Mouse (Mus musculus) MEL (cell line): ENCODE data around the gene Rps9. TPM values are rescaled to one million over a fixed set of nuclear protein-coding genes. Genes with fewer than 3 reads are reported as not detected.

Experiments
- DNase-seq: peaks from one replicate; pipeline ENCODE4 v3.0.0; 2011; ENCODE audit warnings: low read depth, low spot score
- H3K27ac ChIP-seq: 2 replicates; pipeline ENCODE4 v1.5.1; 2012; ENCODE audit warnings: low read depth, mild to moderate bottlenecking, control low read depth, low read length, moderate library complexity; ENCODE audit not compliant: control insufficient read depth
- H3K27me3 ChIP-seq, 2 experiments: fragments of 150-350 bp in 1 of 2; sonication (generic) in 1 of 2; 2 replicates each; pipeline ENCODE4 v1.6.1; 2012; ENCODE audit warnings: low read length in 2 of 2, mild to moderate bottlenecking in 2 of 2, improper control_type of control experiment in 1 of 2, moderate library complexity in 1 of 2; ENCODE audit not compliant: insufficient read depth in 2 of 2, control insufficient read depth in 1 of 2
- H3K36me3 ChIP-seq, 2 experiments: 2 replicates each; pipeline ENCODE4 v1.6.1; 2012 to 2014; ENCODE audit warnings: low read length in 2 of 2, improper control_type of control experiment in 1 of 2, inconsistent platforms in 1 of 2, mild to moderate bottlenecking in 1 of 2; ENCODE audit not compliant: insufficient read depth in 2 of 2, control insufficient read depth in 1 of 2
- H3K4me1 ChIP-seq, 2 experiments: fragments of 150-350 bp in 1 of 2; sonication (generic) in 1 of 2; 2 replicates each; pipeline ENCODE4 v1.6.1; 2012; ENCODE audit warnings: low read length in 2 of 2, improper control_type of control experiment in 1 of 2, mild to moderate bottlenecking in 1 of 2; ENCODE audit not compliant: insufficient read depth in 2 of 2, control insufficient read depth in 1 of 2
- H3K4me3 ChIP-seq, 2 experiments: fragments of 150-350 bp in 1 of 2; sonication (generic) in 1 of 2; 2 replicates each; pipeline ENCODE4 v1.5.1; 2012; ENCODE audit warnings: low read depth in 2 of 2, low read length in 2 of 2, mild to moderate bottlenecking in 2 of 2, moderate library complexity in 2 of 2, control low read depth in 1 of 2, improper control_type of control experiment in 1 of 2; ENCODE audit not compliant: control insufficient read depth in 1 of 2, insufficient read depth in 1 of 2
- H3K79me2 ChIP-seq: 2 replicates; pipeline ENCODE4 v1.6.1; 2012; ENCODE audit warnings: mild to moderate bottlenecking, low read length, moderate library complexity; ENCODE audit not compliant: control insufficient read depth, poor library complexity, insufficient read depth
- H3K9ac ChIP-seq: 2 replicates; pipeline ENCODE4 v1.6.1; 2012; ENCODE audit warnings: low read depth, mild to moderate bottlenecking, control low read depth, low read length, moderate library complexity; ENCODE audit not compliant: control insufficient read depth, poor library complexity, severe bottlenecking
- H3K9me3 ChIP-seq: fragments of 150-350 bp; sonication (generic); replicated peaks from 2 replicates; pipeline ENCODE4 v1.6.1; 2012; ENCODE audit warnings: mild to moderate bottlenecking, low read length, improper control_type of control experiment, moderate library complexity; ENCODE audit not compliant: insufficient read depth
- BHLHE40 ChIP-seq: IDR thresholded peaks from 2 replicates; pipeline ENCODE4 v1.6.1; 2012; ENCODE audit warnings: low read depth, mild to moderate bottlenecking, inconsistent platforms, low read length, improper control_type of control experiment, borderline replicate concordance
- CHD2 ChIP-seq: IDR thresholded peaks from 2 replicates; pipeline ENCODE4 v1.6.1; 2011; ENCODE audit warnings: low read length, improper control_type of control experiment
- CTCF ChIP-seq, 3 experiments: IDR thresholded peaks in 2 of 3; conservative IDR thresholded peaks in 1 of 3; 2 replicates each; pipeline ENCODE4 v1.5.1; 2011 to 2012; ENCODE audit warnings: low read length in 3 of 3, low read depth in 2 of 3, mild to moderate bottlenecking in 2 of 3, improper control_type of control experiment in 1 of 3, inconsistent platforms in 1 of 3, mixed read lengths in 1 of 3, moderate library complexity in 1 of 3; ENCODE audit not compliant: control insufficient read depth in 1 of 3, insufficient read depth in 1 of 3, poor library complexity in 1 of 3, severe bottlenecking in 1 of 3
- E2F4 ChIP-seq: IDR thresholded peaks from 2 replicates; pipeline ENCODE4 v1.6.1; 2011; ENCODE audit warnings: low read depth, low read length, improper control_type of control experiment, borderline replicate concordance
- ELF1 ChIP-seq: IDR thresholded peaks from 2 replicates; pipeline ENCODE4 v1.6.1; 2014; ENCODE audit warnings: low read depth, mild to moderate bottlenecking, inconsistent platforms, low read length, improper control_type of control experiment, moderate library complexity
- EP300 ChIP-seq, 2 experiments: IDR thresholded peaks; 2 replicates each; pipeline ENCODE4 v1.6.1; 2011; ENCODE audit warnings: improper control_type of control experiment in 2 of 2, low read length in 2 of 2, low read depth in 1 of 2, mild to moderate bottlenecking in 1 of 2
- ETS1 ChIP-seq: IDR thresholded peaks from 2 replicates; pipeline ENCODE4 v1.6.1; 2012; ENCODE audit warnings: low read depth, mild to moderate bottlenecking, inconsistent platforms, low read length, improper control_type of control experiment, moderate library complexity
- GABPA ChIP-seq: IDR thresholded peaks from 2 replicates; pipeline ENCODE4 v1.6.1; 2012; ENCODE audit warnings: low read depth, mild to moderate bottlenecking, inconsistent platforms, low read length, improper control_type of control experiment, moderate library complexity
- GATA1 ChIP-seq: IDR thresholded peaks from 2 replicates; pipeline ENCODE4 v1.6.1; 2011; ENCODE audit warnings: low read depth, low read length, improper control_type of control experiment
- HCFC1 ChIP-seq: IDR thresholded peaks from 2 replicates; pipeline ENCODE4 v1.6.1; 2012; ENCODE audit warnings: low read depth, mild to moderate bottlenecking, inconsistent platforms, low read length, improper control_type of control experiment, moderate library complexity
- JUND ChIP-seq: IDR thresholded peaks from 2 replicates; pipeline ENCODE4 v1.6.1; 2011; ENCODE audit warnings: low read depth, mild to moderate bottlenecking, improper control_type of control experiment, low read length
- KAT2A ChIP-seq: conservative IDR thresholded peaks from 2 replicates; pipeline ENCODE4 v1.6.1; 2012; ENCODE audit warnings: low read depth, low read length, improper control_type of control experiment, inconsistent platforms
- MAFK ChIP-seq: IDR thresholded peaks from 2 replicates; pipeline ENCODE4 v1.6.1; 2011; ENCODE audit warnings: low read depth, mild to moderate bottlenecking, low read length, improper control_type of control experiment, borderline replicate concordance
- MAX ChIP-seq: IDR thresholded peaks from 2 replicates; pipeline ENCODE4 v1.6.1; 2011; ENCODE audit warnings: low read length, improper control_type of control experiment
- MAZ ChIP-seq: IDR thresholded peaks from 2 replicates; pipeline ENCODE4 v1.6.1; 2012; ENCODE audit warnings: low read depth, mild to moderate bottlenecking, inconsistent platforms, low read length, improper control_type of control experiment
- MEF2A ChIP-seq: IDR thresholded peaks from 2 replicates; pipeline ENCODE4 v1.6.1; 2014; ENCODE audit warnings: low read depth, mild to moderate bottlenecking, inconsistent platforms, low read length, improper control_type of control experiment; ENCODE audit not compliant: poor library complexity, insufficient replicate concordance, severe bottlenecking; ENCODE audit errors: extremely low read depth
- MXI1 ChIP-seq: IDR thresholded peaks from 2 replicates; pipeline ENCODE4 v1.6.1; 2011; ENCODE audit warnings: mild to moderate bottlenecking, low read depth, low read length, improper control_type of control experiment
- MYB ChIP-seq: IDR thresholded peaks from 2 replicates; pipeline ENCODE4 v1.6.1; 2011; ENCODE audit warnings: mild to moderate bottlenecking, low read depth, low read length, improper control_type of control experiment
- MYC ChIP-seq: IDR thresholded peaks from 2 replicates; pipeline ENCODE4 v1.6.1; 2011; ENCODE audit warnings: low read depth, mild to moderate bottlenecking, low read length, improper control_type of control experiment, moderate library complexity
- NELFE ChIP-seq: IDR thresholded peaks from 2 replicates; pipeline ENCODE4 v1.6.1; 2011; ENCODE audit warnings: low read depth, low read length, improper control_type of control experiment
- NRF1 ChIP-seq: IDR thresholded peaks from 2 replicates; pipeline ENCODE4 v1.6.1; 2014; ENCODE audit warnings: low read depth, mild to moderate bottlenecking, inconsistent platforms, low read length, improper control_type of control experiment, moderate library complexity; ENCODE audit not compliant: poor library complexity, insufficient read depth, severe bottlenecking
- POLR2A ChIP-seq, 2 experiments: IDR thresholded peaks; 2 replicates each; pipeline ENCODE4 v1.6.1; 2011 to 2012; ENCODE audit warnings: low read length in 2 of 2, mild to moderate bottlenecking in 2 of 2, control low read depth in 1 of 2, improper control_type of control experiment in 1 of 2, low read depth in 1 of 2, moderate library complexity in 1 of 2; ENCODE audit not compliant: control insufficient read depth in 1 of 2, insufficient read depth in 1 of 2, poor library complexity in 1 of 2
- POLR2AphosphoS2 ChIP-seq: IDR thresholded peaks from 2 replicates; pipeline ENCODE4 v1.6.1; 2011; ENCODE audit warnings: low read length, improper control_type of control experiment
- POLR2AphosphoS5 ChIP-seq: IDR thresholded peaks from 2 replicates; pipeline ENCODE4 v1.6.1; 2012; ENCODE audit warnings: low read depth, borderline replicate concordance, mild to moderate bottlenecking, inconsistent platforms, low read length, moderate library complexity, mixed read lengths
- RAD21 ChIP-seq: IDR thresholded peaks from 2 replicates; pipeline ENCODE4 v1.6.1; 2011; ENCODE audit warnings: mild to moderate bottlenecking, low read depth, low read length, improper control_type of control experiment
- SIN3A ChIP-seq: IDR thresholded peaks from 2 replicates; pipeline ENCODE4 v1.6.1; 2012; ENCODE audit warnings: low read length, improper control_type of control experiment, inconsistent platforms
- SMC3 ChIP-seq: IDR thresholded peaks from 2 replicates; pipeline ENCODE4 v1.6.1; 2011; ENCODE audit warnings: low read depth, low read length, improper control_type of control experiment
- TAL1 ChIP-seq: IDR thresholded peaks from 2 replicates; pipeline ENCODE4 v1.6.1; 2012; ENCODE audit warnings: mild to moderate bottlenecking, inconsistent platforms, low read length, moderate library complexity, mixed read lengths
- TBP ChIP-seq: IDR thresholded peaks from 2 replicates; pipeline ENCODE4 v1.8.0; 2011; ENCODE audit warnings: low read depth, low read length, improper control_type of control experiment
- TCF12 ChIP-seq: IDR thresholded peaks from 2 replicates; pipeline ENCODE4 v1.6.1; 2014; ENCODE audit warnings: low read depth, mild to moderate bottlenecking, inconsistent platforms, low read length, improper control_type of control experiment, moderate library complexity
- UBTF ChIP-seq: IDR thresholded peaks from 2 replicates; pipeline ENCODE4 v1.6.1; 2012; ENCODE audit warnings: low read depth, mild to moderate bottlenecking, inconsistent platforms, low read length, improper control_type of control experiment, moderate library complexity, borderline replicate concordance; ENCODE audit not compliant: insufficient read depth
- USF1 ChIP-seq: IDR thresholded peaks from 2 replicates; pipeline ENCODE4 v1.6.1; 2014; ENCODE audit warnings: low read depth, mild to moderate bottlenecking, inconsistent platforms, low read length, improper control_type of control experiment, moderate library complexity
- USF2 ChIP-seq, 2 experiments: IDR thresholded peaks; 2 replicates each; pipeline ENCODE4 v1.6.1; 2011 to 2012; ENCODE audit warnings: improper control_type of control experiment in 2 of 2, low read length in 2 of 2, borderline replicate concordance in 1 of 2, inconsistent platforms in 1 of 2, low read depth in 1 of 2, mild to moderate bottlenecking in 1 of 2; ENCODE audit not compliant: insufficient read depth in 1 of 2
- ZC3H11A ChIP-seq: IDR thresholded peaks from 2 replicates; pipeline ENCODE4 v1.6.1; 2012; ENCODE audit warnings: low read depth, mild to moderate bottlenecking, inconsistent platforms, low read length, improper control_type of control experiment
- ZKSCAN1 ChIP-seq: IDR thresholded peaks from 2 replicates; pipeline ENCODE4 v1.6.1; 2012; ENCODE audit warnings: low read depth, mild to moderate bottlenecking, inconsistent platforms, low read length, improper control_type of control experiment, moderate library complexity
- ZMIZ1 ChIP-seq: IDR thresholded peaks from 2 replicates; pipeline ENCODE4 v1.6.1; 2012; ENCODE audit warnings: low read depth, mild to moderate bottlenecking, inconsistent platforms, low read length, improper control_type of control experiment, moderate library complexity
- ZNF384 ChIP-seq: IDR thresholded peaks from 2 replicates; pipeline ENCODE4 v1.6.1; 2012; ENCODE audit warnings: low read depth, mild to moderate bottlenecking, inconsistent platforms, low read length, improper control_type of control experiment
- polyA plus RNA-seq, 2 experiments: library from polyadenylated mRNA; stranded (reverse) in 1 of 2; unstranded in 1 of 2; fragments of >175 nt in 1 of 2; fragments of >200 nt in 1 of 2; gene quantifications; 2 replicates each; pipeline versions ENCODE4 v1.2.1 to v1.2.4; 2012; ENCODE audit warnings: low replicate concordance in 2 of 2, low read depth in 1 of 2; ENCODE audit not compliant: insufficient read length in 2 of 2, insufficient read depth in 1 of 2, missing spikeins in 1 of 2
- total RNA-seq: library from RNA; depleted of rRNA; stranded (reverse); fragments of 300-350 nt; gene quantifications from 2 replicates; pipeline ENCODE4 v1.2.3, GENCODE M21; 2012

The Rps9 gene
- total and polyA plus RNA-seq, 3 experiments, result 2,284 to 2,921 TPM; not detected in 1

GRCm38 (mm10) chr7:3707027-3707426 lies 3.2 kb downstream of the Rps9 start:
- no peak overlapping the region for H3K9ac ChIP-seq
- peak; percentile 96 for DNase-seq
- TF ChIP-seq NELFE, result peak; percentile 33
- TF ChIP-seq NRF1, result peak; percentile 14; the same call in 1 of the 2 replicates
- TF ChIP-seq MYB, result no peak; the same call in 1 of the 2 replicates
- peak; percentile 86 for TF ChIP-seq BHLHE40
- TF ChIP-seq MEF2A, result peak; percentile 65; the same call in 1 of the 2 replicates
- TF ChIP-seq ZNF384, result no peak
- no peak for TF ChIP-seq ZKSCAN1
- no peak for TF ChIP-seq CHD2
- peak; percentile 88 for TF ChIP-seq MXI1
- no peak for TF ChIP-seq ZC3H11A
- TF ChIP-seq GABPA, result no peak
- TF ChIP-seq SIN3A, result peak; percentile 81
- peak; percentile 68; the same call in 1 of the 2 replicates for TF ChIP-seq TCF12
- peak in 1 of 2 experiments; percentile 66; a peak in 2 of 4 replicates for TF ChIP-seq POLR2A (IDR thresholded peaks at IDR 0.05; ENCODE audit: control insufficient read depth in 1 of 2, insufficient read depth in 1 of 2, low read depth in 1 of 2, low read length in 2 of 2, poor library complexity in 1 of 2)
- TF ChIP-seq SMC3, result peak; percentile 33; the same call in 1 of the 2 replicates
- no peak for TF ChIP-seq KAT2A
- TF ChIP-seq CTCF (IDR thresholded peaks at IDR 0.05 in 2 of 3, conservative IDR thresholded peaks at IDR 0.05 in 1 of 3; ENCODE audit: control insufficient read depth in 1 of 3, insufficient read depth in 1 of 3, low read depth in 2 of 3, low read length in 3 of 3, poor library complexity in 1 of 3, severe bottlenecking in 1 of 3), result no peak
- no peak for TF ChIP-seq USF2 (IDR thresholded peaks at IDR 0.05; ENCODE audit: borderline replicate concordance in 1 of 2, insufficient read depth in 1 of 2, low read depth in 1 of 2, low read length in 2 of 2)
- no peak; the same call in 1 of the 2 replicates for TF ChIP-seq ZMIZ1
- TF ChIP-seq RAD21, result no peak
- TF ChIP-seq TAL1, result no peak
- no peak; the same call in 1 of the 2 replicates for TF ChIP-seq POLR2AphosphoS2
- no peak for TF ChIP-seq JUND
- TF ChIP-seq USF1, result peak; percentile 84
- no peak for TF ChIP-seq E2F4
- TF ChIP-seq ELF1, result peak; percentile 77
- no peak for TF ChIP-seq POLR2AphosphoS5
- peak; percentile 82; the same call in 1 of the 2 replicates for TF ChIP-seq MYC
- TF ChIP-seq EP300 (IDR thresholded peaks at IDR 0.05; ENCODE audit: low read depth in 1 of 2, low read length in 2 of 2), result peak; percentile 82 to 91
- peak; percentile 92 for TF ChIP-seq ETS1
- TF ChIP-seq TBP, result peak; percentile 79
- peak; percentile 67 for TF ChIP-seq MAFK
- TF ChIP-seq MAX, result 0 out of 2 replicates have a peak, but pooled peaks have one; percentile 49
- peak; percentile 60 for TF ChIP-seq HCFC1
- no peak for TF ChIP-seq UBTF
- no peak for TF ChIP-seq GATA1
- no peak for TF ChIP-seq MAZ

More at GRCm38 (mm10) chr7:3707027-3707426, 3.2 kb downstream of the Rps9 start:
- H3K4me3 ChIP-seq, result no peak overlapping the region
- H3K27me3 ChIP-seq, result no peaks in the 10 kb centered on the region
- H3K79me2 ChIP-seq, result peaks cover 28% of the 10 kb centered on the region
- H3K27ac ChIP-seq, result peak overlapping the region; percentile 98
- peaks cover 0 to 8% of the 10 kb centered on the region in 2 experiments; a peak in 1 of 4 replicates for H3K4me1 ChIP-seq
- H3K9me3 ChIP-seq, result no peaks in the 10 kb centered on the region
- H3K36me3 ChIP-seq, result peaks cover 6 to 18% of the 10 kb centered on the region in 2 experiments
